Mouse (Mus musculus): ENCODE measurements at regions not wholly inside any gene's neighbourhood (a gene's known extent, or its start where the extent isn't known, plus 50 kb on each side); places are given as distances from the start of the nearest gene placed in this dataset.

- TF ChIP-seq MAX (IDR thresholded peaks at IDR 0.05; ENCODE audit: low read depth): no peak
- TF ChIP-seq USF1 (IDR thresholded peaks at IDR 0.05; ENCODE audit: low read depth): no peak
- no peak for TF ChIP-seq MYOD1 (IDR thresholded peaks at IDR 0.05; ENCODE audit: control insufficient read depth in 1 of 3, insufficient read length in 2 of 3, low read depth in 2 of 3)
- no peak for TF ChIP-seq POLR2A (IDR thresholded peaks at IDR 0.05; ENCODE audit: insufficient read length, low read depth)
- no peak for TF ChIP-seq SRF (IDR thresholded peaks at IDR 0.05; ENCODE audit: control insufficient read depth, insufficient read length, low read depth)
- TF ChIP-seq MYOG (IDR thresholded peaks at IDR 0.05; ENCODE audit: control insufficient read depth in 1 of 3, insufficient read depth in 1 of 3, insufficient read length in 2 of 3, low read depth in 2 of 3): no peak
These were observed 152.6 kb upstream of the F930015N05Rik start for GRCm38 (mm10) chr11:64589026-64589425.

Data from myocyte (in vitro differentiated cells).